Mouse (Mus musculus): Measurements from ENCODE around the gene Pdzk1. TPM values are rescaled to one million over a fixed set of nuclear protein-coding genes. Genes with fewer than 3 reads are reported as not detected.

Pdzk1 gene
- polyA plus RNA-seq, 1 experiment: not detected

- TF ChIP-seq CTCF (IDR thresholded peaks at IDR 0.05; ENCODE audit: control insufficient read depth, insufficient read depth, insufficient read length): no peak
- no peak for TF ChIP-seq CEBPB (IDR thresholded peaks at IDR 0.05; ENCODE audit: low read depth)
- no peak for TF ChIP-seq FOSL1 (IDR thresholded peaks at IDR 0.05; ENCODE audit: insufficient read depth, low read length, poor library complexity, severe bottlenecking)
- Histone ChIP-seq H3K27me3 (ENCODE audit: control insufficient read depth, insufficient read depth, insufficient read length) (no peaks in the 10 kb centered on the region), H3ac (ENCODE audit: control insufficient read depth, insufficient read length, low read depth) (no peak overlapping the region), H3K79me3 (ENCODE audit: low read depth) (no peaks in the 10 kb centered on the region), H3K4me3 (ENCODE audit: insufficient read depth, poor library complexity, severe bottlenecking) (no peak overlapping the region), H3K79me2 (ENCODE audit: control insufficient read depth, insufficient read depth) (no peaks in the 10 kb centered on the region), H3K36me3 (ENCODE audit: control insufficient read depth, insufficient read depth) (peaks cover 15% of the 10 kb centered on the region)
Observed at GRCm38 (mm10) chr3:96882061-96882849, 53.2 kb downstream of the Pdzk1 start.

GRCm38 (mm10) chr3:96883690-96884089 lies 54.6 kb downstream of the Pdzk1 start:
- H3ac ChIP-seq (ENCODE audit: control insufficient read depth, insufficient read length, low read depth): no peak overlapping the region
- no peak overlapping the region for H3K4me3 ChIP-seq (ENCODE audit: insufficient read depth, poor library complexity, severe bottlenecking)
- no peak for TF ChIP-seq CTCF (IDR thresholded peaks at IDR 0.05; ENCODE audit: control insufficient read depth, insufficient read depth, insufficient read length)
- no peak for TF ChIP-seq FOSL1 (IDR thresholded peaks at IDR 0.05; ENCODE audit: insufficient read depth, low read length, poor library complexity, severe bottlenecking)
- no peak for TF ChIP-seq USF1 (IDR thresholded peaks at IDR 0.05; ENCODE audit: low read depth)
- no peak for TF ChIP-seq MAX (IDR thresholded peaks at IDR 0.05)
- TF ChIP-seq CEBPB (IDR thresholded peaks at IDR 0.05; ENCODE audit: low read depth): no peak
- no peak for TF ChIP-seq MYOG (IDR thresholded peaks at IDR 0.05; ENCODE audit: control insufficient read depth, extremely low read depth, insufficient read length)
- no peak for TF ChIP-seq MYOD1 (IDR thresholded peaks at IDR 0.05; ENCODE audit: control insufficient read depth, insufficient read length, low read depth)
- H3K79me2 ChIP-seq (ENCODE audit: control insufficient read depth, insufficient read depth): no peaks in the 10 kb centered on the region
- H3K36me3 ChIP-seq (ENCODE audit: control insufficient read depth, insufficient read depth): peaks cover 16% of the 10 kb centered on the region
- H3K79me3 ChIP-seq (ENCODE audit: low read depth): no peaks in the 10 kb centered on the region
- H3K27me3 ChIP-seq (ENCODE audit: control insufficient read depth, insufficient read depth, insufficient read length): no peaks in the 10 kb centered on the region

- Histone ChIP-seq H3K79me3 (ENCODE audit: low read depth) (peaks cover 1% of the 10 kb centered on the region), H3K27me3 (ENCODE audit: control insufficient read depth, insufficient read depth, insufficient read length) (peaks cover 3% of the 10 kb centered on the region), H3K79me2 (ENCODE audit: control insufficient read depth, insufficient read depth) (peaks cover 12% of the 10 kb centered on the region), H3ac (ENCODE audit: control insufficient read depth, insufficient read length, low read depth) (no peak overlapping the region), H3K4me3 (ENCODE audit: insufficient read depth, poor library complexity, severe bottlenecking) (no peak overlapping the region), H3K36me3 (ENCODE audit: control insufficient read depth, insufficient read depth) (no peaks in the 10 kb centered on the region)
- TF ChIP-seq CTCF (IDR thresholded peaks at IDR 0.05; ENCODE audit: control insufficient read depth, insufficient read depth, insufficient read length) (no peak), FOSL1 (IDR thresholded peaks at IDR 0.05; ENCODE audit: insufficient read depth, low read length, poor library complexity, severe bottlenecking) (no peak), MYOG (IDR thresholded peaks at IDR 0.05; ENCODE audit: control insufficient read depth, extremely low read depth, insufficient read length) (no peak), USF1 (IDR thresholded peaks at IDR 0.05; ENCODE audit: low read depth) (no peak), MYOD1 (IDR thresholded peaks at IDR 0.05; ENCODE audit: control insufficient read depth, insufficient read length, low read depth) (no peak), CEBPB (IDR thresholded peaks at IDR 0.05; ENCODE audit: low read depth) (no peak), MAX (IDR thresholded peaks at IDR 0.05) (no peak)
Observed at GRCm38 (mm10) chr3:96902336-96902999, 73.4 kb downstream of the Pdzk1 start.

- Histone ChIP-seq H3K79me3 (ENCODE audit: low read depth) (peaks cover 1% of the 10 kb centered on the region), H3K36me3 (ENCODE audit: control insufficient read depth, insufficient read depth) (no peaks in the 10 kb centered on the region), H3K79me2 (ENCODE audit: control insufficient read depth, insufficient read depth) (peaks cover 12% of the 10 kb centered on the region), H3ac (ENCODE audit: control insufficient read depth, insufficient read length, low read depth) (peak within 1 kb of the TSS; percentile 87), H3K27me3 (ENCODE audit: control insufficient read depth, insufficient read depth, insufficient read length) (peaks cover 3% of the 10 kb centered on the region), H3K4me3 (ENCODE audit: insufficient read depth, poor library complexity, severe bottlenecking) (peak within 1 kb of the TSS; percentile 85)
- no peak for TF ChIP-seq FOSL1 (IDR thresholded peaks at IDR 0.05; ENCODE audit: insufficient read depth, low read length, poor library complexity, severe bottlenecking)
Observed at GRCm38 (mm10) chr3:96904393-96904792, 75.3 kb downstream of the Pdzk1 start, which contains the start of gene Gja5. Gene Gja5 (plus strand): TSS chr3:96904693.

GRCm38 (mm10) chr3:96904851-96905541 lies 75.9 kb downstream of the Pdzk1 start, which contains the start of gene Gpr89:
Gene Gpr89 (minus strand): TSS chr3:96905346.
- H3K36me3 ChIP-seq (ENCODE audit: control insufficient read depth, insufficient read depth): no peaks in the 10 kb centered on the region
- peaks cover 3% of the 10 kb centered on the region for H3K27me3 ChIP-seq (ENCODE audit: control insufficient read depth, insufficient read depth, insufficient read length)
- TF ChIP-seq CEBPB (IDR thresholded peaks at IDR 0.05; ENCODE audit: low read depth) (no peak), MYOD1 (IDR thresholded peaks at IDR 0.05; ENCODE audit: control insufficient read depth, insufficient read length, low read depth) (peak; percentile 45)
- H3K4me3 ChIP-seq (ENCODE audit: insufficient read depth, poor library complexity, severe bottlenecking): peak within 1 kb of the TSS; percentile 85
- peak within 1 kb of the TSS; percentile 87 for H3ac ChIP-seq (ENCODE audit: control insufficient read depth, insufficient read length, low read depth)
- H3K79me3 ChIP-seq (ENCODE audit: low read depth): peaks cover 1% of the 10 kb centered on the region
- H3K79me2 ChIP-seq (ENCODE audit: control insufficient read depth, insufficient read depth): peaks cover 12% of the 10 kb centered on the region
